Mouse (Mus musculus): Measurements from ENCODE around the gene Yap1. TPM values are rescaled to one million over a fixed set of nuclear protein-coding genes. Genes with fewer than 3 reads are reported as not detected.

Gene Yap1
- polyA plus RNA-seq, 1 experiment from 2014 or later: 5.4 TPM

DNA sequence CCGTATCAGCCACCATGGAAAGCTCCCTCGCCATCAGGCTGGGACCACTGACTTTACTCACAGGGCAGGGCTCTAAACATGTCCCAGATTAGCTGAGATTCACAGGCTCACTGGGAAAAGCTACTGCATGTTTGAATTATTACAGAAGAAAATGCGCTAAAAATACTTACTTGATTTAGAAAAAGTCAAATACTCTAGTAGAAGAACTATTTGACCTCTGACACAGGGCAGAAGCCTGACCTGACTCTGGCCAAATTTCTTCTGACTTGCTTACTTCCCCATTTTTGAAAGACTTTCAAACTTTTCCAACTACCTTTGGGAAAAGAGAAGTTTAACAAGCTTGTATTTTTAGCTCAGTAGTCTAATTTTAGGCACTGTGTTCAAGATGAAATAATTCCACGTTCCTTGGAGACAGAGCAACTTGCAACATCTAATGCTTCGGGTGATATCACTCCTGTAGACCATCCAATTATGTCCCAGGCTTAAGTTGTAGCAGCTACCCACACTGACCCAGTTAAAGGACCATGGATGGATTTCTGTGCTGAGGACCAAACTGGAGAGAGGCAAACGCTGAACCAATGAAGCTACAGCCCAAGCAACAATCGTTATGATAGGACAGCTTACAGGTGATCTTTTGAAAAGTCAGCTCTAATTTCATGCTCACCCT is 60.5 kb downstream of the Yap1 start:
- H3K4me1 ChIP-seq (ENCODE audit: control insufficient read depth, insufficient read depth, low read length): no peaks in the 10 kb centered on the region
- no peaks in the 10 kb centered on the region for H3K9me3 ChIP-seq (replicated peaks; ENCODE audit: control insufficient read depth, low read length, poor library complexity, severe bottlenecking)
- no peaks in the 10 kb centered on the region for H3K27me3 ChIP-seq (ENCODE audit: control insufficient read depth, insufficient read depth, low read depth, low read length)
- 92% methylated on average over 7 of the region's 7 CpGs for WGBS
- H3K27ac ChIP-seq (ENCODE audit: low read length): no peak overlapping the region
- ATAC-seq: no peak
- no peak overlapping the region for H3K4me3 ChIP-seq (ENCODE audit: low read depth, low read length)
- H3K9ac ChIP-seq (ENCODE audit: low read depth, low read length): no peak overlapping the region
- no peaks in the 10 kb centered on the region for H3K36me3 ChIP-seq (ENCODE audit: control insufficient read depth, insufficient read depth, low read length)
- no peak overlapping the region for H3K4me2 ChIP-seq (ENCODE audit: low read length)

DNA sequence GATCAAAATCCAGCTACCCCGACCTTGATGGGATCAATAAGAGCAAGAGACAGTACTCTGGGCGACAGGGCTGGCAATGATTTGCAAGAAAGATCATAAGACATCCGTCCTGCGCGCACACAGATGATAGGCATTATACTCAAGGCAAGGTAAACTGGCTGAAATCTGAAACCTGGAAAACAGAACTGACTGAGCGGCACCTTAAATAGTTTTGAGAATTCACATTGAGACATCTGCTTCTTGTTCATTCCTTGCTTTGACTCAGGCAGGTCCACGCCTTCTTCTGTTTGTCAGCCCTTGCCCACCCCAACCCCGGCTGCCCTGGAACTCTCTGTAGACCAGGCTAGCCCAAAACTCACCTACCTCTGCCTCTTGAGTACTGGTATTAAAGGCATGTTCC is 61.7 kb downstream of the Yap1 start:
- Histone ChIP-seq H3K4me3 (ENCODE audit: low read depth, low read length) (no peak overlapping the region), H3K27ac (ENCODE audit: low read length) (no peak overlapping the region), H3K36me3 (ENCODE audit: control insufficient read depth, insufficient read depth, low read length) (no peaks in the 10 kb centered on the region), H3K9ac (ENCODE audit: low read depth, low read length) (no peak overlapping the region), H3K27me3 (ENCODE audit: control insufficient read depth, insufficient read depth, low read depth, low read length) (no peaks in the 10 kb centered on the region), H3K9me3 (replicated peaks; ENCODE audit: control insufficient read depth, low read length, poor library complexity, severe bottlenecking) (no peaks in the 10 kb centered on the region), H3K4me1 (ENCODE audit: control insufficient read depth, insufficient read depth, low read length) (no peaks in the 10 kb centered on the region), H3K4me2 (ENCODE audit: low read length) (no peak overlapping the region)
- no peak for ATAC-seq
- 92% methylated on average over 8 of the region's 8 CpGs for WGBS

DNA sequence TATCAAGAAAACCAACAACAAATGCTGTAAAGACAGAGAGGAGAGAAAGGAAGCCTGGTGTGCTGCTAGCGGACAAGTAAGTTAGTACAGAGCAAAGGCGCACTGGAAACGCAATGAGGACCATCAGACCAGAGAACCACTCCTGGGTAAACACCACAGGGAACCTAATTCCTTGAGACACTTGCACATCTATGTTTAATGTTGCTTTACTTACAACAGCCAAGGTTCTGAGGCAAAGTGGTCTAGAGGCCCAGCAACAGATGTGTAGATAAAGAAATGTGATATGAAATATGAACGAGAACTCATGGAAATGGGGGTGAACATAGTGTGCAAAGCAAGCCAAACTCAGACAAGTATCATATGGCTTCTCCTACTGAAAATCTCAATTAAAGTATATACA is 64.3 kb downstream of the Yap1 start:
- ATAC-seq: no peak
- Histone ChIP-seq H3K27ac (ENCODE audit: low read length) (no peak overlapping the region), H3K36me3 (ENCODE audit: control insufficient read depth, insufficient read depth, low read length) (no peaks in the 10 kb centered on the region), H3K4me3 (ENCODE audit: low read depth, low read length) (no peak overlapping the region), H3K9me3 (replicated peaks; ENCODE audit: control insufficient read depth, low read length, poor library complexity, severe bottlenecking) (no peaks in the 10 kb centered on the region), H3K27me3 (ENCODE audit: control insufficient read depth, insufficient read depth, low read depth, low read length) (no peaks in the 10 kb centered on the region), H3K9ac (ENCODE audit: low read depth, low read length) (no peak overlapping the region), H3K4me2 (ENCODE audit: low read length) (no peak overlapping the region), H3K4me1 (ENCODE audit: control insufficient read depth, insufficient read depth, low read length) (no peaks in the 10 kb centered on the region)
- WGBS: 96% methylated on average over 4 of the region's 4 CpGs

DNA sequence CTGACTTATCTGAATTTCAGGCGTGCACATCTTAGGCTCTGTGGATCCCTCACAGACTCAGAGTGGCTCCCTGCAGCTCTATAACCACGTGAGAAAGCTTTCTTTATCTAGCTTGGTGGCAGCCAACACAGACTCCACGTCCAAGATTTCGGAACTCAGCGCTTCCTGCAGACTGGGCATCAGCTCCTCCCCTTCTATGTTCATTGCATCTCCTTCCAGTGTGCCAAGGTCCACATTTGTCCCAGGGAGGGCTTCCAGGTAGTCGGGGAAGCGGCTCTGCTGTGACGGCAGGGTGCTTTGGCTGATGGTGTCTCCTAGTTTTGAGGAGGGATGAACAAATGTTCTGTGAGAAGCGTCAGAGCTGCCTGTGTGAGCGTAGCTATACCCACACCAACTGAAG is 70.0 kb downstream of the Yap1 start:
- Histone ChIP-seq H3K27ac (ENCODE audit: low read length) (no peak overlapping the region), H3K27me3 (ENCODE audit: control insufficient read depth, insufficient read depth, low read depth, low read length) (no peaks in the 10 kb centered on the region), H3K36me3 (ENCODE audit: control insufficient read depth, insufficient read depth, low read length) (peaks cover 3% of the 10 kb centered on the region; the same call in 1 of the 2 replicates), H3K4me1 (ENCODE audit: control insufficient read depth, insufficient read depth, low read length) (no peaks in the 10 kb centered on the region), H3K9ac (ENCODE audit: low read depth, low read length) (no peak overlapping the region), H3K4me3 (ENCODE audit: low read depth, low read length) (no peak overlapping the region), H3K9me3 (replicated peaks; ENCODE audit: control insufficient read depth, low read length, poor library complexity, severe bottlenecking) (0 out of 2 replicates have a peak, but pooled peaks cover 2% of the 10 kb centered on the region), H3K4me2 (ENCODE audit: low read length) (no peak overlapping the region)
- ATAC-seq: no peak
- WGBS: 95% methylated on average over 10 of the region's 10 CpGs

DNA sequence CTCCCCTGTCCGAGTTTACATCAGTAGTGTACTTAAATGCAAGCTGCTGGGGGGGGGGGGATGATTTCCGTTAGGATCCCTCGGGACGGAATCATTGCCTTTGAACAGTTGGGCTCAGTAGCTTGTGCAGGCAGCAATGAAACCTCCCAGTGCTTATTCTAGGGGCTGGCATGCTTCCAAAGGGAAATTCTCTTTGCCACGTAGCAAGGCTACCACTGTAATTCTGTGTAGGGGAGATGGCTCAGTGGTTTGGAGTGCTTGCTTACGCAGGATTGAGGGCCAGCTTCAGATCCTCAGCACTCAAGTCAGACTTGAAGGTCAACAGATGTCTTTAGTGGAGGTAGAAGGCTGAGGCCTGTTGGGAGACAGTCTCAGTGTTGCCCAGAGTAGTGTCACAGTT is 74.8 kb downstream of the Yap1 start:
- no peak overlapping the region for H3K4me2 ChIP-seq (ENCODE audit: low read length)
- ATAC-seq: no peak
- no peak overlapping the region for H3K27ac ChIP-seq (ENCODE audit: low read length)
- H3K9ac ChIP-seq (ENCODE audit: low read depth, low read length): no peak overlapping the region
- peaks cover 3% of the 10 kb centered on the region; the same call in 1 of the 2 replicates for H3K36me3 ChIP-seq (ENCODE audit: control insufficient read depth, insufficient read depth, low read length)
- H3K4me1 ChIP-seq (ENCODE audit: control insufficient read depth, insufficient read depth, low read length): no peaks in the 10 kb centered on the region
- no peak overlapping the region for H3K4me3 ChIP-seq (ENCODE audit: low read depth, low read length)
- H3K27me3 ChIP-seq (ENCODE audit: control insufficient read depth, insufficient read depth, low read depth, low read length): no peaks in the 10 kb centered on the region
- 0 out of 2 replicates have a peak, but pooled peaks cover 2% of the 10 kb centered on the region for H3K9me3 ChIP-seq (replicated peaks; ENCODE audit: control insufficient read depth, low read length, poor library complexity, severe bottlenecking)
- WGBS: 74% methylated on average over 6 of the region's 6 CpGs

DNA sequence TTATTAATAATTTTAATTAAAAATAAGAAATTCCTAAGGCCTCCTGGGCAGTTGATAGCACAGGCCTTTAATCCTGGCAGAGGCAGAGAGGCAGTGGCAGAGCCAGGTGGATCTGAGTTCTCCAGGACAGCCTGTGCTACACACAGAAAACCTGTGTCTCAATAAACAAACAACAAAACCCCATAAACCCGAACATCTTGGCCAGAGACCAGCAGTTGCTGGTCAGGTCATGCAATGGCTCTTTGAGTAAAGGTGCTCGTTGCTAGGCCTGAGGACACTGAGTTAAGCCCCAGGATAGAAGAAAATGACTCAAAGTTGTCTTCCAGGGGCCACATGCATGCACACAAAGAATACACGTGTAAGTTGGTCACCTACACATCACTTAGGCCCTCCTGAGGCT is 75.5 kb downstream of the Yap1 start:
- no peak overlapping the region for H3K4me2 ChIP-seq (ENCODE audit: low read length)
- 90% methylated on average over 3 of the region's 3 CpGs for WGBS
- no peaks in the 10 kb centered on the region for H3K4me1 ChIP-seq (ENCODE audit: control insufficient read depth, insufficient read depth, low read length)

DNA sequence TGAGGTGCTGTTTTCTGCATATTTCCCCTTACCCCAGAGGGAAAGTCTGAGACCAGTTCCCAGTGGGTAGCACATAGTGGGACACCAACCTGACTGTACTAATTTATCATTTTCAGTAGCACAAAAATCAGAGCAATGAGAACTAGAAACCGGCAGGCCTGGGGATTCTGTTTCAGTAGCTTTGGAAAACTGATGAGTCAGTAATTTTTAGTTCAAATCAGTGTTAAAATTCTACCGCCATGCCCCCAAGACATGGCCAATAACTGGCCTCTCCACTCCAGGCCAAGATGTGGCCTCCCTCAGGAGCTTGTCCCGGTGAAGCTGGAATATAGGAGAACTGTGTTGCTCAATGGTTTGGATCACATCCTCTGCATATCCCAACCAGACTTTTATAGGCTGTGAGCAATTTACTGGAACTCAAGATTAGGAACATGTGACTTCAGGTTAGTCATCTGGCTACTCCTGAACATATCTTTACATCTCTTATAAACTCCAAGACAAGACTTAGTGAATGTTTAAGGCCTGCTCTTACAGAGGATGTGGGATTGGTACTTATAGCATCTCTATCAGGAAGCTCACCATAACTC is 76.1 kb downstream of the Yap1 start:
- WGBS: 97% methylated on average over 3 of the region's 3 CpGs
- ATAC-seq: no peak
- peaks cover 3% of the 10 kb centered on the region; the same call in 1 of the 2 replicates for H3K36me3 ChIP-seq (ENCODE audit: control insufficient read depth, insufficient read depth, low read length)
- H3K4me2 ChIP-seq (ENCODE audit: low read length): no peak overlapping the region
- no peak overlapping the region for H3K27ac ChIP-seq (ENCODE audit: low read length)
- H3K4me1 ChIP-seq (ENCODE audit: control insufficient read depth, insufficient read depth, low read length): no peaks in the 10 kb centered on the region
- no peak overlapping the region for H3K9ac ChIP-seq (ENCODE audit: low read depth, low read length)
- H3K27me3 ChIP-seq (ENCODE audit: control insufficient read depth, insufficient read depth, low read depth, low read length): no peaks in the 10 kb centered on the region
- 0 out of 2 replicates have a peak, but pooled peaks cover 2% of the 10 kb centered on the region for H3K9me3 ChIP-seq (replicated peaks; ENCODE audit: control insufficient read depth, low read length, poor library complexity, severe bottlenecking)
- no peak overlapping the region for H3K4me3 ChIP-seq (ENCODE audit: low read depth, low read length)

More for the DNA sequence above, 75.5 kb downstream of the Yap1 start:
- H3K9ac ChIP-seq (ENCODE audit: low read depth, low read length): no peak overlapping the region
- H3K4me3 ChIP-seq (ENCODE audit: low read depth, low read length): no peak overlapping the region
- H3K36me3 ChIP-seq (ENCODE audit: control insufficient read depth, insufficient read depth, low read length): peaks cover 3% of the 10 kb centered on the region; the same call in 1 of the 2 replicates
- no peaks in the 10 kb centered on the region for H3K27me3 ChIP-seq (ENCODE audit: control insufficient read depth, insufficient read depth, low read depth, low read length)
- H3K27ac ChIP-seq (ENCODE audit: low read length): no peak overlapping the region
- H3K9me3 ChIP-seq (replicated peaks; ENCODE audit: control insufficient read depth, low read length, poor library complexity, severe bottlenecking): 0 out of 2 replicates have a peak, but pooled peaks cover 2% of the 10 kb centered on the region
- ATAC-seq: no peak

DNA sequence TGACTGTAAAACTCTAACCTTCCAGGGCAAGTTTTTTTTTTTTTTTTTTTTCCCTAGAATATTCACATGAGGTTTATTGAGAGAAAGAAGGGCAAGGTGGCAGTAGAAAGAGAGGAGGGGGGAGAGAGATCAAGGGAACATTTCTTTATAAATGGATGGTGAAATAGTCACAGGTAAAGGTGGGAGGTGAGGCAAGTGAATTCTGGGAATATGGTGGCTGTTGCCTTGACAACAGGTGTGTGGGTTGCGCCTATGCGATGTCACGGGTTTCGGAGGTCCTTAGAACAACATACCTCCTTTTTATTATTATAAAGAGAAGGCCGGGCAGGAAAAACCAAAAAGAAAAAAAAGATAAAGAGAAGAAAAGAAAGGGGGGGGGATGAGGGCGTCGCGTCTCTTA is 89.5 kb downstream of the Yap1 start:
- 51% methylated on average over 8 of the region's 8 CpGs for WGBS
- Histone ChIP-seq H3K27ac (ENCODE audit: low read length) (0 out of 2 replicates have a peak overlapping the region, but pooled peaks have one; percentile 29), H3K27me3 (ENCODE audit: control insufficient read depth, insufficient read depth, low read depth, low read length) (no peaks in the 10 kb centered on the region), H3K4me2 (ENCODE audit: low read length) (peak overlapping the region; percentile 54), H3K4me3 (ENCODE audit: low read depth, low read length) (peak overlapping the region; percentile 25; the same call in 1 of the 2 replicates), H3K9me3 (replicated peaks; ENCODE audit: control insufficient read depth, low read length, poor library complexity, severe bottlenecking) (no peaks in the 10 kb centered on the region), H3K4me1 (ENCODE audit: control insufficient read depth, insufficient read depth, low read length) (peaks cover 4% of the 10 kb centered on the region; the same call in 1 of the 2 replicates), H3K36me3 (ENCODE audit: control insufficient read depth, insufficient read depth, low read length) (no peaks in the 10 kb centered on the region), H3K9ac (ENCODE audit: low read depth, low read length) (no peak overlapping the region)
- ATAC-seq: peak; percentile 74

DNA sequence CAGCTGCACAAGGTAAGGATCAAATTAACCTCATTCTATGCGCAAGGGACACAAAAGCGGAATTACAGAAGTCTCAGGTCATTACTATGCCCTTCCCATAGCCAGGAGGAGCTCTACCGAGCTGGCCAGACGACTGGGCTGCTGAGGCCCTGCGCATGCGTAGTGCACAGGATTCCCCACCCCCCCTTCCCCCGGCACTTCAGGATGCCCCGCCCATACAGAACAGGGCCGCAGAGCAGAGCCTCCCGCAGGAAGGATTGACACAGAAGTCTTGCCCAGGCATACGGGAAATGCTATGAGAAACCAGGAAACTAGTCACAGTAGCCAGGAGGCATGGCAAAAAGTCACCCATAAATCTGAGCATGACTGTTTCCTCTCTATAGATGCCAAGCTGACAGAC is 89.9 kb downstream of the Yap1 start:
- ATAC-seq: peak; percentile 97
- no peaks in the 10 kb centered on the region for H3K9me3 ChIP-seq (replicated peaks; ENCODE audit: control insufficient read depth, low read length, poor library complexity, severe bottlenecking)
- peak overlapping the region; percentile 54 for H3K4me2 ChIP-seq (ENCODE audit: low read length)
- H3K27ac ChIP-seq (ENCODE audit: low read length): peak overlapping the region; percentile 29; the same call in 1 of the 2 replicates
- peak overlapping the region; percentile 25 for H3K4me3 ChIP-seq (ENCODE audit: low read depth, low read length)
- WGBS: 1% methylated on average over 11 of the region's 11 CpGs
- H3K27me3 ChIP-seq (ENCODE audit: control insufficient read depth, insufficient read depth, low read depth, low read length): no peaks in the 10 kb centered on the region
- H3K36me3 ChIP-seq (ENCODE audit: control insufficient read depth, insufficient read depth, low read length): no peaks in the 10 kb centered on the region
- H3K4me1 ChIP-seq (ENCODE audit: control insufficient read depth, insufficient read depth, low read length): peaks cover 4% of the 10 kb centered on the region; the same call in 1 of the 2 replicates
- 0 out of 2 replicates have a peak overlapping the region, but pooled peaks have one; percentile 5 for H3K9ac ChIP-seq (ENCODE audit: low read depth, low read length)
